8 mouse cellular contexts compared by ENCODE assay signal in genomic region chr2:150750129-150750979, GRCm38 (mm10). TPM values are rescaled to one million over a fixed set of nuclear protein-coding genes. Genes with fewer than 3 reads are reported as not detected.
DNase-seq lines count a peak whose midpoint lies in the region; ATAC-seq and TF ChIP-seq lines count a peak whose summit lies in the region.

No protein-coding gene starts in this region.

- H3K79me2 ChIP-seq in myocyte (ENCODE audit: control insufficient read depth, insufficient read depth): no peaks in the 10 kb centered on the region

- H3K9ac ChIP-seq in hindbrain, embryonic 12.5 days: peak overlapping the region; percentile 82; the same call in 1 of the 2 replicates
- peak overlapping the region; percentile 30; the same call in 1 of the 2 replicates for H3K9ac ChIP-seq in liver, embryonic 11.5 days (ENCODE audit: low read depth, low read length)

- peaks cover 1% of the 10 kb centered on the region; the same call in 1 of the 2 replicates for H3K4me1 ChIP-seq in bone marrow, adult 2 months (ENCODE audit: control insufficient read depth, insufficient read depth, low read length)
- peaks cover 11% of the 10 kb centered on the region for H3K4me1 ChIP-seq in hindbrain, embryonic 12.5 days
- no peaks in the 10 kb centered on the region; the same call in 1 of the 2 replicates for H3K4me1 ChIP-seq in liver, embryonic 11.5 days (replicated peaks; ENCODE audit: control insufficient read depth, insufficient read depth, low read length)

- H3K27ac ChIP-seq in bone marrow, adult 2 months (ENCODE audit: control insufficient read depth, insufficient read depth, low read depth, low read length, poor library complexity): no peak overlapping the region
- no peak overlapping the region for H3K27ac ChIP-seq in hindbrain, embryonic 12.5 days
- no peak overlapping the region for H3K27ac ChIP-seq in liver, embryonic 11.5 days (ENCODE audit: low read depth, low read length)

- no peak for ATAC-seq in hindbrain, embryonic 12.5 days (ENCODE audit: low FRiP score)
- ATAC-seq in liver, embryonic 11.5 days (replicated peaks; ENCODE audit: low FRiP score): no peak

- TF ChIP-seq CTCF in bone marrow, adult 2 months (IDR thresholded peaks at IDR 0.05; ENCODE audit: control insufficient read depth, insufficient read depth, low read length): no peak

- 14% methylated on average over 13 of the region's 13 CpGs for whole genome bisulfite sequencing in bone marrow, adult 2 months
- 83% methylated on average over 13 of the region's 13 CpGs for WGBS in hindbrain, embryonic 12.5 days
- 67% methylated on average over 13 of the region's 13 CpGs for WGBS in liver, embryonic 11.5 days

- peak overlapping the region; percentile 67 for H3K4me2 ChIP-seq in hindbrain, embryonic 12.5 days (replicated peaks)
- H3K4me2 ChIP-seq in liver, embryonic 11.5 days: peak overlapping the region; percentile 99; the same call in 1 of the 2 replicates
- H3K4me2 ChIP-seq in myocyte (ENCODE audit: low read depth): peak overlapping the region; percentile 95

- intact Hi-C loops in heart, postnatal 25 days (cut with DNase I): no loop called here
- intact Hi-C loops in gastrocnemius, postnatal 36 days (cut with DNase I): no loop called here

- H3K9me3 ChIP-seq in hindbrain, embryonic 12.5 days (replicated peaks): no peaks in the 10 kb centered on the region
- H3K9me3 ChIP-seq in liver, embryonic 11.5 days (ENCODE audit: control insufficient read depth, low read length): no peaks in the 10 kb centered on the region

- H3K36me3 ChIP-seq in hindbrain, embryonic 12.5 days: peaks cover 14% of the 10 kb centered on the region; the same call in 1 of the 2 replicates
- H3K36me3 ChIP-seq in liver, embryonic 11.5 days (ENCODE audit: control insufficient read depth, insufficient read depth, low read length): no peaks in the 10 kb centered on the region
- no peaks in the 10 kb centered on the region for H3K36me3 ChIP-seq in myocyte (ENCODE audit: control insufficient read depth, insufficient read depth)

- no peak overlapping the region for H3ac ChIP-seq in myocyte (ENCODE audit: control insufficient read depth, insufficient read length)

- H3K27me3 ChIP-seq in hindbrain, embryonic 12.5 days: peaks cover 17% of the 10 kb centered on the region
- no peaks in the 10 kb centered on the region; the same call in none of the 2 replicates for H3K27me3 ChIP-seq in liver, embryonic 11.5 days (replicated peaks; ENCODE audit: control insufficient read depth, insufficient read depth, low read length)
- peaks cover 11% of the 10 kb centered on the region for H3K27me3 ChIP-seq in myocyte (ENCODE audit: control insufficient read depth, insufficient read depth, insufficient read length)

- DNase-seq in heart, adult 11 months: peak; percentile 85
- no peak for DNase-seq in heart, postnatal 25 days (ENCODE audit: low spot score)
- no peak for DNase-seq in liver, embryonic 11.5 days (ENCODE audit: low spot score)
- no peak for DNase-seq in adrenal gland, postnatal 36 days
- DNase-seq in gastrocnemius, postnatal 36 days: no peak

- peak overlapping the region; percentile 37 for H3K4me3 ChIP-seq in bone marrow, adult 2 months (replicated peaks; ENCODE audit: control insufficient read depth, low read depth, low read length)
- H3K4me3 ChIP-seq in hindbrain, embryonic 12.5 days: peak overlapping the region; percentile 64; the same call in 1 of the 2 replicates
- no peak overlapping the region for H3K4me3 ChIP-seq in liver, embryonic 11.5 days (ENCODE audit: low read depth, low read length)
- peak overlapping the region; percentile 48 for H3K4me3 ChIP-seq in myocyte

- no peak for TF ChIP-seq POLR2A in bone marrow, adult 2 months (IDR thresholded peaks at IDR 0.05; ENCODE audit: borderline replicate concordance, control insufficient read depth, low read depth, low read length)
- TF ChIP-seq POLR2A in myocyte (IDR thresholded peaks at IDR 0.05; ENCODE audit: insufficient read length, low read depth): no peak

TF ChIP-seq in myocyte, 11 proteins besides CTCF, POLR2A, EP300 and RAD21:
- TF ChIP-seq MAX (IDR thresholded peaks at IDR 0.05; ENCODE audit: low read depth) (no peak), TCF12 (IDR thresholded peaks at IDR 0.05; ENCODE audit: insufficient read depth, poor library complexity, severe bottlenecking) (no peak), POLR2AphosphoS2 (IDR thresholded peaks at IDR 0.05; ENCODE audit: insufficient read length, low read depth) (no peak), USF1 (IDR thresholded peaks at IDR 0.05; ENCODE audit: low read depth) (no peak), MYOD1 (IDR thresholded peaks at IDR 0.05; ENCODE audit: control insufficient read depth in 1 of 3, insufficient read length in 2 of 3, low read depth in 2 of 3) (no peak), CEBPB (IDR thresholded peaks at IDR 0.05; ENCODE audit: insufficient read depth, poor library complexity, severe bottlenecking) (no peak), TCF3 (IDR thresholded peaks at IDR 0.05; ENCODE audit: insufficient read length, low read depth) (no peak), E2F4 (IDR thresholded peaks at IDR 0.05; ENCODE audit: insufficient read depth) (no peak), MYOG (IDR thresholded peaks at IDR 0.05; ENCODE audit: control insufficient read depth in 1 of 3, insufficient read depth in 1 of 3, insufficient read length in 2 of 3, low read depth in 2 of 3) (no peak), SRF (IDR thresholded peaks at IDR 0.05; ENCODE audit: control insufficient read depth, insufficient read length, low read depth) (no peak)
TF ChIP-seq in myocyte: peak in this region for 0.

RNA-seq across cellular contexts. Expression of gene Entpd6, which starts 1.5 kb away (rescaled TPM):
- total RNA-seq in heart, postnatal 25 days (2021): 10 to 100 TPM; 16.1 to 16.6 TPM
- 5.3 and 5.6 TPM in 2 replicates for polyA plus RNA-seq in bone marrow, adult 2 months (2011; ENCODE audit: insufficient read depth, insufficient read length, low replicate concordance, missing spikeins)
- 38.3 and 38.6 TPM in 2 replicates for polyA plus RNA-seq in hindbrain, embryonic 12.5 days (2016; fragmentation: Nextera tagmentation; extraction: Ambion mirVana)
- 34.4 and 36.3 TPM in 2 replicates for polyA plus RNA-seq in liver, embryonic 11.5 days (2014; fragmentation: Nextera tagmentation; extraction: Ambion mirVana)
- polyA plus RNA-seq in myocyte (2012; fragmentation: generic; extraction: Trizol): 8.8 TPM
- 10 to 100 TPM in 1 of 2 experiments, 1 to 10 TPM in 1; 7.2 to 11.4 TPM for total RNA-seq in adrenal gland, postnatal 36 days (2021)
- 1 to 10 TPM; 7.2 to 8.1 TPM for total RNA-seq in gastrocnemius, postnatal 36 days (2021)

RNA-seq across cellular contexts. Expression of gene Pygb, which starts 36.2 kb away (rescaled TPM):
- 100 to 1,000 TPM; 444 to 470 TPM for total RNA-seq in heart, postnatal 25 days (2021)
- 7.9 and 10.3 TPM in 2 replicates for polyA plus RNA-seq in bone marrow, adult 2 months (2011; ENCODE audit: insufficient read depth, insufficient read length, low replicate concordance, missing spikeins)
- polyA plus RNA-seq in hindbrain, embryonic 12.5 days (2016; fragmentation: Nextera tagmentation; extraction: Ambion mirVana): 92.5 and 95.3 TPM in 2 replicates
- polyA plus RNA-seq in liver, embryonic 11.5 days (2014; fragmentation: Nextera tagmentation; extraction: Ambion mirVana): 35.7 and 37.3 TPM in 2 replicates
- polyA plus RNA-seq in myocyte (2012; fragmentation: generic; extraction: Trizol): 23.8 TPM
- total RNA-seq in adrenal gland, postnatal 36 days (2021): 10 to 100 TPM; 41.5 to 42.6 TPM
- 1 to 10 TPM; 4.2 to 4.6 TPM for total RNA-seq in gastrocnemius, postnatal 36 days (2021)
